Mouse (Mus musculus) midbrain, embryonic 12.5 days (tissue): ENCODE measurements around the gene Asic4. TPM values are rescaled to one million over a fixed set of nuclear protein-coding genes. Genes with fewer than 3 reads are reported as not detected.

Source experiments
- ATAC-seq: fragments of 200-750 bp; cut with Nextera tagmentation; 2 replicates; pipeline ENCODE4 v1.8.0; 2017; ENCODE audit warnings: low read depth, moderate TSS enrichment, moderate library complexity; ENCODE audit not compliant: low FRiP score
- H3K27ac ChIP-seq: fragments of 300-500 bp; sonication (generic); replicated peaks from 2 replicates; pipeline ENCODE4 v1.5.1; 2016; ENCODE audit warnings: mild to moderate bottlenecking
- H3K27me3 ChIP-seq: fragments of 300-500 bp; sonication (generic); 2 replicates; pipeline ENCODE4 v1.6.1; 2016; ENCODE audit warnings: mild to moderate bottlenecking
- H3K36me3 ChIP-seq: fragments of 300-500 bp; sonication (generic); 2 replicates; pipeline ENCODE4 v1.6.1; 2016
- H3K4me1 ChIP-seq: fragments of 300-500 bp; sonication (generic); 2 replicates; pipeline ENCODE4 v1.6.1; 2016
- H3K4me2 ChIP-seq: fragments of 300-500 bp; sonication (generic); replicated peaks from 2 replicates; pipeline ENCODE4 v1.6.1; 2016; ENCODE audit warnings: mild to moderate bottlenecking, moderate library complexity
- H3K4me3 ChIP-seq: fragments of 300-500 bp; sonication (generic); 2 replicates; pipeline ENCODE4 v1.5.1; 2016; ENCODE audit warnings: mild to moderate bottlenecking
- H3K9ac ChIP-seq: fragments of 300-500 bp; sonication (generic); replicated peaks from 2 replicates; pipeline ENCODE4 v1.6.1; 2016; ENCODE audit warnings: mild to moderate bottlenecking, moderate library complexity
- H3K9me3 ChIP-seq: fragments of 300-500 bp; sonication (generic); 2 replicates; pipeline ENCODE4 v1.6.1; 2016; ENCODE audit warnings: mild to moderate bottlenecking
- WGBS: fragments of 180-500 bp; shearing (Covaris S2); methylation state at CpG from one replicate; pipeline ENCODE4 v1.1.7; 2016; 5-methylcytosine and 5-hydroxymethylcytosine counted together
- polyA plus RNA-seq: library from polyadenylated mRNA; unstranded; fragments of >200 nt; fragmentation: Nextera tagmentation; extraction: Ambion mirVana; gene quantifications from 2 replicates; pipeline ENCODE4 v1.2.1, GENCODE M21; 2016

The Asic4 gene
- polyA plus RNA-seq, 1 experiment from 2014 or later, result 45.0 TPM

DNA sequence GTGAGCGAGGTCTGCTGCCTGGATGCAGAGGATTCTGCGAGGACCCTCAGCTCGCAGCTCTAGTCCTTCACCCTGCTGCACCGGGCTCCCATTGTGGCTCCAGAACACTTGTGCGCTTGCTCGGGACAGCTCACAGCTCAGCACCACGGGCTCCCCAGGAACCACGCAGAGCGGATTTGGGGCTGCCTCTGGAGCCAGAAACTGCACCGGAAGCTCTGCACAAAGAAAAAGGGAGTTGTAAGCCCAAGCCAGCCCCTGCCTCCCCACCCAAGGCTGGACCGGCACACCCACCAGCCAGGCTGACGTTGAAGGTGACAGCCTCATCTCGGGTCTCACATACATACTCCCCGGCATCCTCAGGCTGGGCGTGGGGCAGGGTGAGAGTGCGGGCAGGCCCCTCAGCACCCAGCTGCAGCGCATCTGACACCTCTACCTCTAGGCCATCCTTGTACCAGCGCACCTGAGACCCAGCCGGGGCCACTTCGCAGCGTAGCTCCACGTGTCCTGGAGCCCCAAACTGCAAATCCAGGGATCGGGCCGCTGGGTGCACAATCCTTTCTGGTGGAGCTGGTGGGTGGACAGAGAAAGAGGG is 42.4 kb downstream of the Asic4 start:
- peaks cover 5% of the 10 kb centered on the region; the same call in 1 of the 2 replicates for H3K4me1 ChIP-seq
- peaks cover 29% of the 10 kb centered on the region for H3K36me3 ChIP-seq
- no peak overlapping the region for H3K9ac ChIP-seq
- 32% methylated on average over 24 of the region's 24 CpGs for WGBS
- no peak overlapping the region for H3K4me3 ChIP-seq
- no peak overlapping the region for H3K4me2 ChIP-seq
- no peak for ATAC-seq
- no peak overlapping the region for H3K27ac ChIP-seq
- no peaks in the 10 kb centered on the region for H3K9me3 ChIP-seq
- H3K27me3 ChIP-seq, result peaks cover 53% of the 10 kb centered on the region

DNA sequence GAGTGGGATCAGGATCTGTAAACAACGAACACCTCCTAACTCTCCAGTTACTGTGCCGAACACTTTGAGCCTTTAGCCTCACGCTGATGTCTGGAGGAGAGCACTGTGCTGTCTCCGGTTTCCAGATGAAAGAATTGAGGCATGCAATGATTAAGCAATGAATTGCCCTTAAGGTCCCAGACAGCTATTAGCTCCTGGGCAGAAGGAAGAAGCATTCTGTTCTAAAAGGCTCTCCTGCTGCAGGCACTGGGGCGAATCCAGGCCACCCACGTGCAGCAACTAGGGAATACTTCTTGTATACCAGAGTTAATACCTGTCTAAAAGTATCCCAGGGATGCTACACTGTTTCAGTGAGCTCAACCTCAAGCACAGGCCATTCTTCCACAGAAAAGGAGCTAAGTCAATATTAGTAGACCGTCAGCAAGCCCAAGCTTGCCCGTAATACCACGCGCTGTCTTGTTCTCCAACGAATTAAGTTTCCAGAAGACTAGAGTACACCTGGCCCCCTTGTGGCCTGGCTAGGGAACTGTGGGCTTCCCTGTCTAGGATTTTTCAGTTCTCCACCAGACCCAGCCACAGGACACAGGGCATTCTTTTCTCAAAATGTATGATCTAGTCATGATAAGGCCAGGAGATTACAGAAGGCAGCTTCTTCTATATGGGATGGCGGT is 44.8 kb downstream of the Asic4 start:
- H3K9me3 ChIP-seq, result no peaks in the 10 kb centered on the region
- H3K4me3 ChIP-seq, result no peak overlapping the region
- no peak overlapping the region for H3K27ac ChIP-seq
- H3K9ac ChIP-seq, result no peak overlapping the region
- WGBS, result 45% methylated on average over 12 of the region's 12 CpGs
- no peak for ATAC-seq
- peaks cover 40% of the 10 kb centered on the region for H3K36me3 ChIP-seq
- H3K27me3 ChIP-seq, result peaks cover 32% of the 10 kb centered on the region
- H3K4me1 ChIP-seq, result no peaks in the 10 kb centered on the region
- H3K4me2 ChIP-seq, result no peak overlapping the region

DNA sequence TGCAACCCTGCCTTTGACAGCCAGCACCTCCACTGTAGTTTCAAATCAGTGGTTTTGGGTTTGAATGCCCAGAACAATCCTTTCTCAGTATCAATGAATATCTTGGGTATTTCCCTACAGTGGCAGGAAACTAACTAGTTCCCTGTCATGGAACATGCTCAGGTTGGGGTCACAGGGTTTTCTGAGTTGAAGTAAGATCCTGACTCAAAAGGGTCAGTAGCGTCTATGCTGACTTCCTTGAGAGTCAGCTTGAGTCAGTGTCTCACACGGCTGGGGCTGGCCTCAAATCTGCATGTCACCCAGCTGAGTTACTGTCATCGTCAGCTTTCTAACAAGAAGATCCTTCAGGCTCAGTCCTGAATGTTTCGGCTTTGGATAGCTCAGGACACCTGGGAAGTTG is 48.7 kb downstream of the Asic4 start:
- 94% methylated on average over 4 of the region's 4 CpGs for WGBS
- H3K9me3 ChIP-seq, result no peaks in the 10 kb centered on the region
- no peak for ATAC-seq
- no peaks in the 10 kb centered on the region for H3K4me1 ChIP-seq
- no peak overlapping the region for H3K27ac ChIP-seq
- H3K27me3 ChIP-seq, result peaks cover 6% of the 10 kb centered on the region; the same call in 1 of the 2 replicates
- H3K4me3 ChIP-seq, result no peak overlapping the region
- no peak overlapping the region for H3K9ac ChIP-seq
- H3K36me3 ChIP-seq, result peaks cover 49% of the 10 kb centered on the region
- no peak overlapping the region for H3K4me2 ChIP-seq

DNA sequence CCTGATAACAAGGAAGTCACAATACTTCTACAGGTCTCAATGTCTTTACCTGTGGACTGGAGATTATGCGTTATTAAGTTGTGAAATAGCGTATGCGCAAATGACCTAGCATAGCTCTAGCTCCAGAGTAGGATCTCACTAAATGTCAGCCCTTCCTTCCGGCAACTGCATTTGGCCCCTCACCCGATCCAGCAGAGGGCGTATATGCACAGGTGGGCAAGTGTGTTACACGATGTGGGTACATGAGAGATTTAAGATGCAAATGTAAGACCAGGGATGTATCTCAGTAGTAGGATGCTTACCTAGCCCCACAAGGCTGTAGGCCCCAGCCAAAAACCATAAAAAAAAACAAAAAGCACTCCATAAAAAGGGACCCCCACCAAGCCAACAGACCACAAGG is 49.2 kb downstream of the Asic4 start:
- peaks cover 11% of the 10 kb centered on the region for H3K27me3 ChIP-seq
- H3K27ac ChIP-seq, result no peak overlapping the region
- no peaks in the 10 kb centered on the region for H3K9me3 ChIP-seq
- no peak overlapping the region for H3K9ac ChIP-seq
- no peak overlapping the region for H3K4me3 ChIP-seq
- peaks cover 49% of the 10 kb centered on the region for H3K36me3 ChIP-seq
- H3K4me2 ChIP-seq, result no peak overlapping the region
- 91% methylated on average over 7 of the region's 7 CpGs for WGBS
- H3K4me1 ChIP-seq, result 0 out of 2 replicates have a peak, but pooled peaks cover 2% of the 10 kb centered on the region
- no peak for ATAC-seq

DNA sequence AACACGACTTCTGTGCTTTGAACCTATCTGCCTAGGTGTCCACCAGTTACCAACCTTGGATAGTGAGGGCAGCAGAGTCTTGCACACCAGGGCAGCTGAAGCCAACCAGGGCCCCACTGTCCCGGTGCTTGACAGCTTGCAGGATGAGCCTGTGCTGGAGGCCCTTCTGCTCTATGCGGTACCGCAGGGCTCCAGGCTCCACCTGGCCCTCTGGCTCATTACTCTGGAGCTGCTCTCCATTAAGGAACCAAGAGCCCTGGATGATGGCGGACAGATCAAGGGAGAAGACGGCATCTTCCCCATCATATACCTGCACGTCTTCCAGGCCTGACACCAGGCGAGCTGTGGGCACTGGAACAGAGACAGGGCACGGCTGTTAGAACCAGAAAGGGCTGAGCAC is 51.7 kb downstream of the Asic4 start:
- no peak overlapping the region for H3K27ac ChIP-seq
- peaks cover 19% of the 10 kb centered on the region for H3K27me3 ChIP-seq
- ATAC-seq, result no peak
- peaks cover 44% of the 10 kb centered on the region for H3K36me3 ChIP-seq
- no peaks in the 10 kb centered on the region for H3K9me3 ChIP-seq
- no peak overlapping the region for H3K9ac ChIP-seq
- peaks cover 17% of the 10 kb centered on the region for H3K4me1 ChIP-seq
- H3K4me3 ChIP-seq, result no peak overlapping the region
- H3K4me2 ChIP-seq, result no peak overlapping the region
- 92% methylated on average over 9 of the region's 9 CpGs for WGBS

DNA sequence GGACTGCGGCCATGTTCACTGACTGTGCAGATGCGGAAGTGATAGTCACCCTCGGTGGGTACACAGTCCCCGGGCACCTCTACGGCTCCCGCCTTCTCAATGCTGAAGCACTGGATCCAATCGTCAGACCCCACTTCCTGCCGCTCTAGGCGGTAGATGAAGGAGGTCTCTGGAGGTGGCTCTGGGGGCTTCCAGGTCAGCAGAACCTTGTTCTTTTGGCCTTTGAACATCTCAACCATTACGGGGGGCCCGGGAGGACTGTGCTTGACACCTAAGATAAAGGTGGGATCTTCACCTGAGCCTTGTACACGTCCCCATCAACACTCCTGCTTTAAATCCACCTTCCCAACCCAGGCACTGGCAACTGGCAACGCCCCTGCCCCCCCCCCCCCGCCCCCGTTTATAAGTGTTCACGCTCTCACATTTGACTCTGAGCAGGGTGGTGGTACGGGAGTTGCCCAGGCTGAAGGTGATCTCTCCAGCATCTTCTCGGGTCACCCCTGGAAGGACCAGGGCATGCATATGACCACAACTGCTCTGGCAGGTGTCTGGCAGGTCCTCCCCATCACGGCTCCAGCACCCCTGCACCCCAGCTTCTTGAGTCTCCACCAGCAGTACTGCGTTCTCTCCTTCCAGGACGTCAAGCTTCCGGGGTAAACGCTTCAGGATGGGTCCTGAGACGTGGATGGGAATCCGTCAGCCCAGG is 52.9 kb downstream of the Asic4 start:
- ATAC-seq, result no peak
- Histone ChIP-seq H3K9ac (no peak overlapping the region), H3K27me3 (peaks cover 31% of the 10 kb centered on the region), H3K4me1 (peaks cover 18% of the 10 kb centered on the region), H3K4me2 (no peak overlapping the region), H3K9me3 (no peaks in the 10 kb centered on the region), H3K27ac (no peak overlapping the region), H3K36me3 (peaks cover 32% of the 10 kb centered on the region), H3K4me3 (no peak overlapping the region)
- 90% methylated on average over 25 of the region's 25 CpGs for WGBS

DNA sequence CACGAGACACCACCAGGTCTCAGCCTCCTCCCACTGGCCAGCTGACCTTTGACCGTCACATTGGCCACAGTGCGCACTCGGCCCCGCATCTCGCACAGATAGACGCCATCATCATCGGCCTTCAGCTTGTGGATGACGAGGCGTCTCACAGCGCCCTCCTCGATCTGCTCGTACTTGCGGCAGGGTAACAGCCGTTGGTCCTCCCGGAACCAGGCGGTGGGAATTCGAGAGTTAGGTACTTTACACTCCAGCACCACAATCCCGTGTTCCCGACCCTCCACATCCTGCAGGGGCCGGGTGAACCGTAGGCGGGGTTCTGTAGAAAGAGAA is 53.4 kb downstream of the Asic4 start:
- Histone ChIP-seq H3K27me3 (peaks cover 34% of the 10 kb centered on the region), H3K4me2 (no peak overlapping the region), H3K36me3 (peaks cover 28% of the 10 kb centered on the region), H3K27ac (no peak overlapping the region), H3K4me1 (peaks cover 18% of the 10 kb centered on the region), H3K4me3 (no peak overlapping the region), H3K9ac (no peak overlapping the region; the same call in 1 of the 2 replicates), H3K9me3 (no peaks in the 10 kb centered on the region)
- ATAC-seq, result no peak
- 71% methylated on average over 23 of the region's 23 CpGs for WGBS

DNA sequence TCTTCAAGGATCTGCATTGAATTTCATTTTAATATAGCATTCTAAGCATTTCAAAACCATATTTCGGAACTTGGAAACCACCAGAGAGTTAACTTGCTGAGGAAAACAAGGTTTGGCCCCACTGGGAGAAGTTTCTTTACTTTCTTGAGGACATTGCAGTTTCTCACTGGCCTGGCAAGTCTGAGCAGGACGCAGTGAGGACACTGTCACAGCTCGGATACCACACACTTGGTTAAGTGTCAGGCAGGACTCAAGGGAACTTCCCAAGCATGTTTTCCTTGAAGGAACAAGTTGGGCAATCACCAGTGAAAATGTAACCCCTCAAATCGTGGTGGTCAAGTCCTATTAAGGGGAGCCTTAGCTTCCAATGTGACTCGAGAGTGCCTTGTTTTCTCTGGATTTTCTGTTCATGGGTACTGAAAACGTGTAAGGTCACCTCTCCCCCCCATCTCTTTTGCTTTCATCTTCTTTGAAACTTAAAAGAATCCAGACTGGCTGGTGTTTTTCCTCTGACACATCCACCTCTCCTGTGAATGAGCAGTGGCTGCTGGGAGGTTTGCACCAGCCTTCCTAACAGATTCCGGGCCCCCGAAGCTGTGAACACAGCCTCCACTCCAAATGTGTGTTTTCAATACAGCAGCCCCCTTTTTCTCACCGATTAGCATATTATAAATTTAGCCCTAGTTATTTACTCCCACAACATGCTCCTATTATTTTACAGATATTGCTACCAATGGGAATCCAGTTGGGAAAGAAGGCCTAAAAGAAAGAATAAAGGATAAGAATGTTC is 54.2 kb downstream of the Asic4 start:
- H3K9me3 ChIP-seq, result no peaks in the 10 kb centered on the region
- WGBS, result 70% methylated on average over 9 of the region's 9 CpGs
- peak overlapping the region; percentile 71 for H3K4me3 ChIP-seq
- peaks cover 22% of the 10 kb centered on the region for H3K36me3 ChIP-seq
- H3K27ac ChIP-seq, result no peak overlapping the region
- no peak overlapping the region; the same call in 1 of the 2 replicates for H3K9ac ChIP-seq
- peak overlapping the region; percentile 96 for H3K4me2 ChIP-seq
- peaks cover 41% of the 10 kb centered on the region for H3K27me3 ChIP-seq
- H3K4me1 ChIP-seq, result peaks cover 18% of the 10 kb centered on the region
- no peak for ATAC-seq

DNA sequence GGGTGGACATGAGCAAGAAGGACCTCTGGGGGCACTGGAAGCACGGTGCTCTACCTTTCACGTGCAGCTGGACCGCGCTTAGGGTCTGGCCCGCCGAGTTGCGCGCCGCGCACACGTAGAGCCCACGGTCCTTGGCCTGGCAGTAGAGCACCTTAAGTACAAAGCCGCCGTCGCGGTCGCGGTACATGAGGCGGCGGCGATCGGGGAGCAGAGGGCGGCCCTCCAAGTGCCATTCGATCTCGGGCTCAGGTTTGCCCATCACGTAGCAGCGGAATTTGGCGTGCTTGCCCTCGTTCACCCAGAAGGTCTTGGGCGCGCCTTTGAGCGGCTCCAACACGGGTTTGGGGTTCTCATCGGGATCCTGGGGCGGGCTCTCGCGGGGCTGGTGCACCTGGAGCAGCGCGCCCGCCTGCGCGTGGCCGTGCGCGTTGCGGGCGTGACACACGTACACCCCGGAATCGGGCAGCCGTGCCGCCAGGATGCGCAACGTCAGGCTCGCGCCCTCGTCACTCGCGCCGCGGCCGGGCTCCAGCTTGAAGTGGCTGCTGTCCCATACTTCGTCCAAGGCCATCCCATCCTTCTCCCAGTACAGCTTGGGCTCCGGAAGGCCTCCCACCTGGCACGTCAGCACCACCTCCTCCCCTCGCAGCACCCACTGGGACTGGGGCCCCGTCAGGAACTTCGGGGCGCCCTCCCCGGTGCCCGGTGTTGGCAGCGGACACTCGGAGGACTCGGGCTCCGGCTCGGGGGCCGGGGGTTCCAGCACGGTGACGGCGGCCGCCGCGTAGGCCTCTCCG is 55.1 kb downstream of the Asic4 start:
- H3K27me3 ChIP-seq, result peaks cover 48% of the 10 kb centered on the region
- ATAC-seq, result peak; percentile 68

DNA sequence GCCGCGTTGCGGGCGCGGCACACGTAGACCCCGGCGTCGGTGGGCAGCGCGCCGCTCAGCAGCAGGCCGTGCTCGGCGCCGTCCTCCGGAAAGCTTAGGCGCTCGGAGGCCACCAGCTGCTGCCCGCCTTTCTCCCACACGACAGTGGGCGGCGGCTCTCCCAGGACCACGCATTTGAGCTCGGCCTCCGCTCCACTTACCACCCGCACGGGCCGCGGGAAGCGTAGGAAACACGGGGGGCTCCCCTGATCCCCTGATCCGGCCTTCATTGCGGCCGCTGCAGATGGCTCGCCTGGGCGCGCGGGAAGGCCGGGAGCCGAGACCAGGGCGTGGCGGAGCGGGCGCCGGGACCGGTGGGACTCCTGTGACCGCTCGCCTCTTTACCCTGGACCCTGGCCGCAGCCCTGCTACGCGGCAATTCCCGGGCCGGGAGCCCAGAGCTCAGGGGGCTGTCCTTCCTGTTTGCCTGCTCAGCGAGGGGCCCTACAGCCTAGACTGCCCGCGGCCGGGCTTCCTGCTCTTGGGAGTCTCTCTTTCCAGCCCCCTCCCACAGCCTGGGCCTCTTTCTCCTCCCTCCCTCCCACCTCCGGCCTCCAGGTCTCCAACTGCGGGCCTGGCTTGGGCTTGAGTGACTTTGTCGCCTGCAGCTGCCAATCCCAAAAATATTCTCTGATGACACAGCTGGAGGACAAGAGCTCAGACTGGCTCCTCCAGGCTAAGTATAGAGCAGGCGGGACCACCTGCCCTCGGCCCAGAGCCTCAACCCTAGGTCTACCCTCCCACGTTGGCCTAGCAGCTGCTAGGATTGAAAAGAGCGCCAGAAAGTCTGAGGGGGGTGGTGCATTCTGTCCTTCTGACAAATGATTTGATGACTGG is 56.0 kb downstream of the Asic4 start, which contains the start of gene Obsl1:
Obsl1 (minus strand) TSS at position 497 of the 876 bp plus-strand sequence.
- Histone ChIP-seq H3K9me3 (no peaks in the 10 kb centered on the region), H3K4me3 (peak within 1 kb of the TSS; percentile 71), H3K27me3 (peaks cover 48% of the 10 kb centered on the region), H3K4me2 (peak within 1 kb of the TSS; percentile 96), H3K9ac (peak within 1 kb of the TSS; percentile 88), H3K36me3 (peaks cover 14% of the 10 kb centered on the region), H3K4me1 (peaks cover 18% of the 10 kb centered on the region), H3K27ac (peak within 1 kb of the TSS; percentile 72)
- under 1% methylated on average over 60 of the region's 65 CpGs for WGBS
- peak; percentile 80 for ATAC-seq

More for the DNA sequence above, 55.1 kb downstream of the Asic4 start:
- Histone ChIP-seq H3K9ac (peak overlapping the region; percentile 88), H3K36me3 (peaks cover 22% of the 10 kb centered on the region), H3K4me2 (peak overlapping the region; percentile 96), H3K9me3 (no peaks in the 10 kb centered on the region), H3K27ac (peak overlapping the region; percentile 72), H3K4me3 (peak overlapping the region; percentile 71), H3K4me1 (peaks cover 18% of the 10 kb centered on the region)
- whole genome bisulfite sequencing, result under 1% methylated on average over 84 of the region's 84 CpGs
